Mouse (Mus musculus) hindbrain, postnatal 0 days (tissue): ENCODE data around the gene Hnrnpl. TPM values are rescaled to one million over a fixed set of nuclear protein-coding genes. Genes with fewer than 3 reads are reported as not detected.

Experiments used
- ATAC-seq: fragments of 200-750 bp; cut with Nextera tagmentation; 2 replicates; pipeline ENCODE4 v1.8.0; 2017; ENCODE audit warnings: mild to moderate bottlenecking, moderate TSS enrichment, moderate library complexity
- DNase-seq: peaks from one replicate; pipeline ENCODE4 v3.0.0-alpha.2; 2015; ENCODE audit warnings: low spot score
- H3K27ac ChIP-seq: fragments of 300-500 bp; sonication (generic); 2 replicates; pipeline ENCODE4 v1.5.1; 2014; ENCODE audit warnings: mild to moderate bottlenecking
- H3K27me3 ChIP-seq: fragments of 300-500 bp; sonication (generic); 2 replicates; pipeline ENCODE4 v1.6.1; 2014; ENCODE audit warnings: low read length, mixed read lengths; ENCODE audit not compliant: insufficient read depth
- H3K36me3 ChIP-seq: fragments of 300-500 bp; sonication (generic); 2 replicates; pipeline ENCODE4 v1.6.1; 2014; ENCODE audit warnings: low read length, mixed read lengths; ENCODE audit not compliant: insufficient read depth
- H3K4me1 ChIP-seq: fragments of 300-500 bp; sonication (generic); 2 replicates; pipeline ENCODE4 v1.6.1; 2014; ENCODE audit warnings: antibody characterized with exemption, low read length, mixed read lengths; ENCODE audit not compliant: insufficient read depth
- H3K4me2 ChIP-seq: fragments of 300-500 bp; sonication (generic); 2 replicates; pipeline ENCODE4 v1.6.1; 2014; ENCODE audit warnings: low read depth, mild to moderate bottlenecking, low read length, moderate library complexity, mixed read lengths
- H3K4me3 ChIP-seq: fragments of 300-500 bp; sonication (generic); 2 replicates; pipeline ENCODE4 v1.5.1; 2014; ENCODE audit warnings: low read length
- H3K9ac ChIP-seq: fragments of 300-500 bp; sonication (generic); replicated peaks from 2 replicates; pipeline ENCODE4 v1.6.1; 2014; ENCODE audit warnings: mild to moderate bottlenecking, low read length, moderate library complexity, mixed read lengths
- H3K9me3 ChIP-seq: fragments of 300-500 bp; sonication (generic); 2 replicates; pipeline ENCODE4 v1.6.1; 2016; ENCODE audit warnings: low read length, mixed read lengths
- CTCF ChIP-seq: IDR thresholded peaks from 2 replicates; pipeline ENCODE4 v1.5.1; 2016; ENCODE audit warnings: antibody characterized with exemption, control low read depth, low read depth
- WGBS: fragments of 180-500 bp; shearing (Covaris S2); extraction: QIAGEN DNeasy Blood & Tissue Kit; methylation state at CpG from one replicate; pipeline ENCODE4 v1.1.7; 2014; 5-methylcytosine and 5-hydroxymethylcytosine counted together
- polyA plus RNA-seq: library from polyadenylated mRNA; unstranded; fragments of >200 nt; fragmentation: Nextera tagmentation; extraction: Ambion mirVana; gene quantifications from 2 replicates; pipeline ENCODE4 v1.2.1, GENCODE M21; 2015
- total RNA-seq: library from RNA; depleted of rRNA; stranded (reverse); fragments of >200 nt; gene quantifications from 2 replicates; pipeline ENCODE4 v1.2.3, GENCODE M21; 2014

The Hnrnpl gene
- total and polyA plus RNA-seq, 2 experiments from 2014 or later = 179 to 233 TPM

DNA sequence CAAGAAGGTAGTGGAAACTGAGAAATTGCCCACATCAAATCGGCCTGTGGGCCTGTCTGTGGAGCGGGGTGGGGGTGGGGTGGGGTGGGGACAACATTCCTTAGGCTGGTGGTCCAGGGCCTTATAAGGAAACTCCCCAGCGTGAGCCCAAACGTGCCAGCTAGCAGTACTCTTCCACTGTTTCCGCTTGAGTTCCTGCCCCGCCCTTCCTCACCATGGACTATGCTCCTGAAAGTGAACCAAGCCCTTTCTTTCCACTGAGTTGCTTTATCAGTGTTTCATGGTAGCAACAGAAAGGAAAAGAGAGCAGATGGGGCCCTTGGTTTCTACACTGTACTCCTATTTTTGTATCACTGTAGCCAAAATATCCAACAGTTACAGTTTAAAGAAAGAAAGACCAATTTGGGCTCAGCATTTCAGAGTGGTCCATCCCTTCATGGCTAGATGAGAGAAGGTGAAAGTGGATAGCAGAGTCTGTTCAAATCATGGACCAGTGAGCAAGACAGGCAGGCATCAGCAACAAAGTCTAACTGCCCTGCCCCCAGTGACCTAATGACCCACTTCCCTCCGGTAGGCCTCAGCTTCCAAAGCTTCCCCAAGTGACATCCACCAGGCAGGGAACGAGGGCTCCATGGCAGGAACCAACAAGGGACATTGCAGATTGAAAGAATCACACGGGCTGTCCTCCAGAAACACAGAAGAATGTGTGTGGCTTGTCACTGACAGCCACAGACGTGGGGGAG, 5.3 kb upstream of the Hnrnpl start:
- ATAC-seq (no peak), DNase-seq (no peak)
- no peaks in the 10 kb centered on the region for H3K36me3 ChIP-seq
- no peaks in the 10 kb centered on the region for H3K9me3 ChIP-seq
- H3K27ac ChIP-seq = peak overlapping the region; percentile 64; the same call in 1 of the 2 replicates
- H3K9ac ChIP-seq = no peak overlapping the region
- H3K4me3 ChIP-seq = no peak overlapping the region
- no peak overlapping the region for H3K4me2 ChIP-seq
- no peak for TF ChIP-seq CTCF
- peaks cover 5% of the 10 kb centered on the region for H3K4me1 ChIP-seq
- H3K27me3 ChIP-seq = no peaks in the 10 kb centered on the region
- WGBS = 12% methylated on average over 10 of the region's 10 CpGs

DNA sequence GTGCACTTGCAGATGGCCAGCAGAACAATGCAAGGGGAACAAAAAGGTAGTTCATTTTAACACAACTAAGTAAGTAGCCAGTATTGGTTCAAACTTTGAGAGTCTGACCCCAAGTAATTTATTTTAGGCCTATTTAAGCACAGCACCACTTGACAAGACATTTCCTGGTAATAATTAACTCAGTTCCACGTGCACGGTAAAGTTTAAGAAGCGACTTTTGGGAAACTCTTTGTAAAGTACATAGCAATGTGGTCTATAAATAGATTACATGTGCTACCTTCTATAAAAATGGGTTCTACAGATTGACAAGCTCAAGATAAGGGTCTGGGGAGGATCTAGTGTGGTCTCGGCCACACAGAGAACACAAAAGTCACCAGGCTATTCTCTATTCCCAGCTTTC, 4.6 kb upstream of the Hnrnpl start:
- ATAC-seq (no peak), DNase-seq (no peak)
- Histone ChIP-seq H3K9me3 (no peaks in the 10 kb centered on the region), H3K4me2 (no peak overlapping the region), H3K27me3 (no peaks in the 10 kb centered on the region), H3K4me3 (no peak overlapping the region), H3K4me1 (peaks cover 6% of the 10 kb centered on the region), H3K9ac (no peak overlapping the region), H3K36me3 (no peaks in the 10 kb centered on the region), H3K27ac (no peak overlapping the region)
- TF ChIP-seq CTCF = no peak
- 77% methylated on average over 4 of the region's 4 CpGs for WGBS

DNA sequence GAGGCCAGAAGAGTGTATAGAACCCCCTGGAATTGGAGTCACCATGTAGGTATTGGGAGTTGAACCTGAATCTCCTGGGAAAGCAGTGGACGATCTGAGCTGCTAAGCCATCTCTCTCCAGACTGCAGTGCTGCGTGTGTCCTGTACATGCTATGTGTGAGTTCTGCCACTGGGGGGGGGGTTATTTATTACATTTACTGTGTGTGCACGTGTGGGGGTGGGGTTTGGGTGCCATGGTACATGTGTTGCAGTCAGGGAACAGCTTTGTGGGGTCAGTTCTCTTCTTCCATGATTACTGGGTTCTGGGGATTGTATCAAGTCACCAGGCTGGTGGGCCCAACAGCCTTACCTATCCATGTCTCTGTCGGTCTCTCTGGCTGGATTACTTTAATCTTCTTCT, 1.5 kb upstream of the Hnrnpl start:
- no peak for ATAC-seq
- DNase-seq = no peak
- H3K27ac ChIP-seq = no peak overlapping the region
- H3K4me1 ChIP-seq = peaks cover 7% of the 10 kb centered on the region
- no peaks in the 10 kb centered on the region for H3K27me3 ChIP-seq
- peak; percentile 45 for TF ChIP-seq CTCF
- H3K9ac ChIP-seq = no peak overlapping the region
- H3K9me3 ChIP-seq = no peaks in the 10 kb centered on the region
- H3K4me3 ChIP-seq = no peak overlapping the region
- H3K4me2 ChIP-seq = no peak overlapping the region
- no peaks in the 10 kb centered on the region for H3K36me3 ChIP-seq
- WGBS = 65% methylated on average over 4 of the region's 4 CpGs

DNA sequence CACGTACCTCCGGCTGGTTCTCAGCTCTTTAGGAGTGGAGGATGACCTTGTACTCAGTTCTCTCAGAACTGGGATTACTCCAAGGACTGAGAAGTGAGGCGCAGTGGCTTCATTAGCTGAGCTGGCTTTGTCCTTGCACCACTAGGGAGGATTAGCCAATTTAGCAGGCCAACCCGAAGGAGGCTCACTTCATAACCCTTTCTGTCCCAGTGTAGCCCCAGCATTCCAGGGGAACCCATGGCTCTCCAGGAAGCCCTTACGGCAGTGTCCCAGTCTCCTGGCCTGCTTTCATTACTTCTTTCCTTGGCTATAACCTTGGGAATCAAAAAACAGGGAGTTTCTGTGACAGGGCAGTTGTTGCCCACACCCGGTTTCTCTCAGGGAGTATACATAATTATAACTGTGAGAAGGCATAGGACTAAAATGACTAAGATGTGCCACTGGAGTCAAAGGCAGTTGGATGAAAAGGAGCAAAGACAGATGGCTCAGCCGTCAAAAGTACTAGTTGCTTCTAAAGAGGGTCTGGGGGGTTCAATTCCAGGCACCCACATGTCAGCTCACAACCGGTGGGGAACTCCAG, 610 bp upstream of the Hnrnpl start:
- ATAC-seq = no peak
- no peak for TF ChIP-seq CTCF

DNA sequence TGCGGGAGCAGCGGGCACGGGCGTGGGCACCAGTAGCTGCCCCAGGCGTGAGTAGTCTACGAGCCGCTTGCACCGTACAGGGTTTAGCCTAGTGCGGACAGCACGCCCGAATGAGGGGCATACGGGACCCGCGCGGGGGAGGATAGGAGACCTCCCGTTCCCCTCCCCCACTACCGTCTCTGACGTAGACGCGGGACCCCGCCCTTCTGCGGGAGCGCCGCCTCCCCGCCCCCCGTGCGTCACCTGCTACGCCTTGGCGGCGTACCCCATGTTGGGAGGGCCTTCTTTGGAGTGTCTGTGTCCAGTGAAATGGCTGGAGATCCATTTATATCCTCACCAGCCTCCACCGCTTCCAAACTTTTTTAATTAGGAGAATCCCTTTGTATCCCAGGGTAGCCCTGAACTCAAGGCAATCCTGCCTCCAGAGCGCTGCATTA, 634 bp downstream of the Hnrnpl start:
- Histone ChIP-seq H3K4me1 (peaks cover 16% of the 10 kb centered on the region), H3K27ac (peak overlapping the region; percentile 100), H3K9ac (peak overlapping the region; percentile 73), H3K4me3 (peak overlapping the region; percentile 84), H3K27me3 (no peaks in the 10 kb centered on the region), H3K9me3 (no peaks in the 10 kb centered on the region), H3K36me3 (peaks cover 9% of the 10 kb centered on the region), H3K4me2 (peak overlapping the region; percentile 94)
- peak; percentile 97 for DNase-seq
- WGBS = under 1% methylated on average over 30 of the region's 32 CpGs
- TF ChIP-seq CTCF = no peak
- peak; percentile 62 for ATAC-seq

More for the DNA sequence above, 610 bp upstream of the Hnrnpl start:
- Histone ChIP-seq H3K27me3 (no peaks in the 10 kb centered on the region), H3K9me3 (no peaks in the 10 kb centered on the region), H3K27ac (peak overlapping the region; percentile 100), H3K36me3 (no peaks in the 10 kb centered on the region), H3K4me1 (peaks cover 15% of the 10 kb centered on the region), H3K4me2 (peak overlapping the region; percentile 94), H3K4me3 (peak overlapping the region; percentile 84), H3K9ac (peak overlapping the region; percentile 73; the same call in 1 of the 2 replicates)
- WGBS = 28% methylated on average over 6 of the region's 8 CpGs
- no peak for DNase-seq

DNA sequence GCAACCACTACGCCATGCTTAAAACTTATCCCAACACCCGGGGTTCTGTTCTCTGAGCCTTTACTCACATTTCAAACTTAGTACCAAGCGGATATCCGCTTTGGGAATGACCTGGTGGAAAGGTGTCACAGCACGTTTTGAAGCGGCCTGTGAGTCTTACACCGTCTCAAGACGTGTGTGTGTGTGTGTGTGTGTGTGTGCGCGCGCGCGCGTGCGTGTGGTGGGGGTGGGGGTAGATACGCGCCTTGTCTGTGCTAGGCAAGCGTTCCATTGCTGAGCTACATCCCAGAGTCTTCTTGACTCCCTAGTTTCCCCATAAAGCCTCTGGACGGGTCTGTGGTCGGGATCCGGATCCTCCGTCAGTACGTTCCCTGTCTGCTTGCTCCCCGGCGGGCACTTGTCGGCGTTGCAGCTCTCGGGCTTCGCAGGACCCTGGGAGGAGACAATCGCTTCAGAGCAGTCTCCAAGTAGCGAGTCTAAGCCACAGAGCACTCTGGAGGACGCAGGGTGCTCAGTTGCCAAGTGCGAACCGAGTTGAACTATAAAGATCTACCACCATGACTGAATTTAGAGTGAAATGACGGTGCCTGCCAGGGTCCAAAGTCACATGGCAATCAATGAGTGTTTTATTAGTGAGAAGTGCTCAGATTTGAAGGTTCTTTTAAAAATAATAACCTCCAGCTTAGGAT, 1.2 kb downstream of the Hnrnpl start:
- H3K4me3 ChIP-seq = peak overlapping the region; percentile 84
- peak; percentile 1; the same call in 1 of the 2 replicates for TF ChIP-seq CTCF
- no peaks in the 10 kb centered on the region for H3K27me3 ChIP-seq
- DNase-seq (peak; percentile 68), ATAC-seq (peak; percentile 12)
- H3K9me3 ChIP-seq = no peaks in the 10 kb centered on the region
- WGBS = under 1% methylated on average over 35 of the region's 35 CpGs
- H3K9ac ChIP-seq = peak overlapping the region; percentile 73
- peaks cover 15% of the 10 kb centered on the region for H3K36me3 ChIP-seq
- peak overlapping the region; percentile 100 for H3K27ac ChIP-seq
- H3K4me2 ChIP-seq = peak overlapping the region; percentile 94
- peaks cover 16% of the 10 kb centered on the region for H3K4me1 ChIP-seq
